Mouse (Mus musculus): Measurements from ENCODE around the gene Gm17660.

DNA sequence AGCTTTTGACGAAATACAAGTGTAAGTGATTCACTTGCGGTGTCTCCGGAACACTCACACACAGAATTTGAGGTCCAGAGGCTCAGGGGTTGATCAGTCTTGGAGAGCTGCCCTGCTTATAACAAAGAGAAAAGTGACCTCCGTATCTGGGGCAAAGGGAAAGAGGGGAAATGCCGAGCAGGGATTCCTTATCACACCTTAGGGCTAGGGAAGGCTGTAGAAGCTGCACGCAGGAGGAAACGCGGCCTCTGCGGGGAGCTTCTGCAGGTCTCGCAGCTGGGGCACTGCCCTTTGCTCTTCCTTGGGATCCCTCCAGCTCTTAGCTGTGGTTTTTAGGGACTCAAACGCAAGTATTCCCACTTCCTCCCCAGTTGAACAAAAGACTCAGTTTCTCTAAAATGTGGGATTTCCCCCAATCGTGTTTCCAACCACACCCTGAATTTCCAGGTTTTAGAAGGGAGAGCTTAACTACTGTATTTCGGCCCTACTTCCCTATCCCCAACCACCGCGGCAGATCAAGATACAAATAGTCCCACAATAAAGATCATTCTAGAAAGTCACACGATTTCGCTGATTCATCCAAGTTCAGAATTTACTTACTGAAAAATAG lies 52.1 kb downstream of the Gm17660 start:
- TF ChIP-seq POLR2A (IDR thresholded peaks at IDR 0.05; ENCODE audit: borderline replicate concordance, low read depth, low read length) (no peak), CTCF (IDR thresholded peaks at IDR 0.05; ENCODE audit: low read depth, low read length) (no peak)

Measured in bone marrow macrophage, adult 2 months (primary cell).